Mouse (Mus musculus) spleen, postnatal 14 days (tissue): Measurements from ENCODE around the gene Hspb2.

Experiments used
- DNase-seq, 2 experiments: peaks; one replicate each; pipeline ENCODE4 v3.0.0; 2021 to 2022; ENCODE audit warnings: low spot score in 2 of 2

Hspb2 gene

GRCm38 (mm10) chr9:50714188-50714587 lies 38.0 kb downstream of the Hspb2 start:
- DNase-seq = no peak

DNA sequence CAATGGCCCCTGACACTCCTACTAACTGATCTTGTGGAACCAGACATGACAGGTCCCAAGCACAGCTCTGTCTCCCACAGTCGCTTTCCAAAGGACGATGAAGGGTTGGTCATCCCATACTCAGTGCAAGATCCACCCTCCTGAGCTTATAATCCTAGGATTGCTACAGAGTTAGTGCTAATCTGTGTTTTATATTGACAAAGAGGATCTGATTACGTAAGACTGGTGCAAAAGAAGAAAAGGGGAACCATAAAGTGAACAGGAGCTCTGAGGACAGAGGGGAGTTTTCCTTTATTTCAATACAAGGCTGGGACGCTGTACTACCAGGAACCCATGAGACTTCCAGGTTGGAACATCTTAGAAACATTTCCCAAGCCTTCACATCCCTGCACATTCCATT lies 40.8 kb downstream of the Hspb2 start:
- DNase-seq = no peak

- no peak for DNase-seq
Observed at GRCm38 (mm10) chr9:50709108-50709507, 43.0 kb downstream of the Hspb2 start.

DNA sequence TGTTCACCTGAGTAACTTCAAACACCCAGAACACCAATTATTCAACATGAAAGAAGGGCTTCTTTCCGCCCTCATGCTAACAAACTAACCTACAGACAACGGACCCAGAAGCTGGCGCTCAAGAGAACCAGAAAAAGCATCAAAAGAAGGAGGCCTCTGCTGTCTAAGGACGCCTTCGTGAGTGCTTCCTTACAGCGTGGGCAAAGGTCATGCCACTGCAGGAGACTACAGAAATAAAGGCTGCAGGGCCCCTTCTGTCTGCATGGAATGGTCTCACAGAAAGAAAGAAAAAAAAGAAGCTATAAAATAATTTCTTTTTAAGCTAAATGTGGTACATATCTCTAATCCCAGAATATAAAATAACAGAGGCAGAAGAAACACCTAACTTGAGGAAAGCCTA lies 47.2 kb downstream of the Hspb2 start:
- no peak for DNase-seq
